Mouse (Mus musculus) kidney, adult 2 months (tissue): ENCODE measurements around the gene Pdzd2.

Experiments
- CTCF ChIP-seq: fragments of 200-500 bp; conservative IDR thresholded peaks from 2 replicates; pipeline ENCODE4 v1.5.1; 2011; ENCODE audit warnings: low read depth, mild to moderate bottlenecking, control low read depth, low read length, moderate library complexity, mixed read lengths; ENCODE audit not compliant: insufficient read depth, insufficient read length
- POLR2A ChIP-seq: fragments of 200-500 bp; IDR thresholded peaks from one replicate; pipeline ENCODE4 v1.6.1; 2011; ENCODE audit warnings: low read depth, low read length, control low read depth

GRCm38 (mm10) chr15:12493258-12493657 is 246.5 kb downstream of the Pdzd2 start:
- no peak for TF ChIP-seq CTCF
- TF ChIP-seq POLR2A = no peak
